ENCODE assay signal across 15 mouse cellular contexts in genomic region chr9:106249550-106249949, GRCm38 (mm10). TPM values are rescaled to one million over a fixed set of nuclear protein-coding genes. Genes with fewer than 3 reads are reported as not detected.
DNase-seq lines count a peak whose midpoint lies in the region; ATAC-seq and TF ChIP-seq lines count a peak whose summit lies in the region.
"Had no signal": no experiment of that assay in that cellular context is flagged by ENCODE, and none has a peak within 500 bp of the region (broad histone marks: within the 10 kb centered on the region; RNA-seq: fewer than 3 reads in every experiment).

No protein-coding gene starts in this region.

- DNase-seq in heart, postnatal 10 days: no peak
- peak; percentile 23 for DNase-seq in MEL (ENCODE audit: low read depth, low spot score)
- DNase-seq in embryonic facial prominence, embryonic 14.5 days (ENCODE audit: low spot score): no peak
- peak; percentile 61 for DNase-seq in lung, postnatal 10 days
- no peak for DNase-seq in gastrocnemius, adult 2 months
- no peak for DNase-seq in embryo, embryonic 10.5 days (ENCODE audit: low spot score)
- DNase-seq: adrenal gland, postnatal 14 days; kidney, postnatal 4 days had no signal

- H3K79me2 ChIP-seq in MEL (ENCODE audit: control insufficient read depth, insufficient read depth, low read length, poor library complexity): peaks cover 7% of the 10 kb centered on the region

- no peaks in the 10 kb centered on the region for H3K27me3 ChIP-seq in heart, embryonic 14.5 days (ENCODE audit: control insufficient read depth, insufficient read depth, low read length)
- no peaks in the 10 kb centered on the region; a peak in 1 of 4 replicates for H3K27me3 ChIP-seq in MEL (ENCODE audit: control insufficient read depth in 1 of 2, insufficient read depth in 2 of 2, low read length in 2 of 2)
- H3K27me3 ChIP-seq in embryonic facial prominence, embryonic 14.5 days (replicated peaks; ENCODE audit: control insufficient read depth, insufficient read depth, low read length): no peaks in the 10 kb centered on the region
- H3K27me3 ChIP-seq: forebrain, embryonic 15.5 days; liver, embryonic 12.5 days; Patski had no signal

- intact Hi-C loops in heart, postnatal 10 days (cut with DNase I): loop anchor here (2.0 kb wide), 1 partner anchor 31 kb away; the partner anchor contains the start of gene Poc1a
- intact Hi-C loops in gastrocnemius, adult 2 months (cut with DNase I): no loop called here

- no peak for TF ChIP-seq RAD21 in MEL (IDR thresholded peaks at IDR 0.05; ENCODE audit: low read depth, low read length)

- no peak; a peak in 1 of 4 replicates for TF ChIP-seq EP300 in MEL (IDR thresholded peaks at IDR 0.05; ENCODE audit: low read depth in 1 of 2, low read length in 2 of 2)

- peaks cover 14% of the 10 kb centered on the region for H3K36me3 ChIP-seq in heart, embryonic 14.5 days (ENCODE audit: control insufficient read depth, insufficient read depth, low read length)
- peaks cover 0 to 3% of the 10 kb centered on the region in 2 experiments; a peak in 3 of 4 replicates for H3K36me3 ChIP-seq in MEL (ENCODE audit: control insufficient read depth in 1 of 2, insufficient read depth in 2 of 2, low read length in 2 of 2)
- H3K36me3 ChIP-seq in embryonic facial prominence, embryonic 14.5 days (ENCODE audit: control insufficient read depth, insufficient read depth, low read length): peaks cover 6% of the 10 kb centered on the region; the same call in 1 of the 2 replicates
- H3K36me3 ChIP-seq: forebrain, embryonic 15.5 days had no signal

- peaks cover 21 to 27% of the 10 kb centered on the region in 2 experiments for H3K4me1 ChIP-seq in heart, embryonic 14.5 days (ENCODE audit: control insufficient read depth in 2 of 2, insufficient read depth in 2 of 2, low read length in 2 of 2)
- peaks cover 0 to 21% of the 10 kb centered on the region in 2 experiments for H3K4me1 ChIP-seq in MEL (ENCODE audit: control insufficient read depth in 1 of 2, insufficient read depth in 2 of 2, low read length in 2 of 2)
- H3K4me1 ChIP-seq in embryonic facial prominence, embryonic 14.5 days (ENCODE audit: control insufficient read depth, insufficient read depth, low read length): peaks cover 18% of the 10 kb centered on the region

- H3K9ac ChIP-seq in heart, embryonic 14.5 days (ENCODE audit: low read length): no peak overlapping the region
- no peak overlapping the region for H3K9ac ChIP-seq in MEL (ENCODE audit: control insufficient read depth, low read depth, low read length, poor library complexity, severe bottlenecking)
- no peak overlapping the region for H3K9ac ChIP-seq in embryonic facial prominence, embryonic 14.5 days (ENCODE audit: low read depth, low read length)
- H3K9ac ChIP-seq: forebrain, embryonic 15.5 days; liver, embryonic 12.5 days had no signal

- peak overlapping the region; percentile 46 to 67; a peak in 3 of 4 replicates for H3K27ac ChIP-seq in heart, embryonic 14.5 days (replicated peaks in 1 of 2; ENCODE audit: control insufficient read depth in 1 of 2, insufficient read depth in 1 of 2, low read depth in 2 of 2, low read length in 2 of 2)
- H3K27ac ChIP-seq in MEL (ENCODE audit: control insufficient read depth, low read depth, low read length): no peak overlapping the region
- H3K27ac ChIP-seq in embryonic facial prominence, embryonic 14.5 days (replicated peaks; ENCODE audit: low read depth, low read length): 0 out of 2 replicates have a peak overlapping the region, but pooled peaks have one; percentile 1
- no peak overlapping the region for H3K27ac ChIP-seq in gastrocnemius, adult 2 months
- H3K27ac ChIP-seq: forebrain, embryonic 15.5 days; liver, embryonic 12.5 days; midbrain, embryonic 10.5 days had no signal

- H3K9me3 ChIP-seq in heart, embryonic 14.5 days (ENCODE audit: control insufficient read depth, low read length): no peaks in the 10 kb centered on the region
- no peaks in the 10 kb centered on the region for H3K9me3 ChIP-seq in MEL (replicated peaks; ENCODE audit: insufficient read depth, low read length)
- no peaks in the 10 kb centered on the region for H3K9me3 ChIP-seq in embryonic facial prominence, embryonic 14.5 days (ENCODE audit: control insufficient read depth, low read length)
- H3K9me3 ChIP-seq: forebrain, embryonic 15.5 days; liver, embryonic 12.5 days; midbrain, embryonic 10.5 days had no signal

- no peak for ATAC-seq in heart, embryonic 14.5 days (ENCODE audit: insufficient number of reproducible peaks, insufficient read depth, low FRiP score, low read depth)
- no peak for ATAC-seq in embryonic facial prominence, embryonic 14.5 days (ENCODE audit: low read depth)
- ATAC-seq: CD4-positive, CD25-positive, alpha-beta regulatory T cell, adult 4 months; forebrain, embryonic 15.5 days; liver, embryonic 12.5 days; Patski had no signal

- no peak for TF ChIP-seq CTCF in MEL (IDR thresholded peaks at IDR 0.05 in 2 of 3, conservative IDR thresholded peaks at IDR 0.05 in 1 of 3; ENCODE audit: control insufficient read depth in 1 of 3, insufficient read depth in 1 of 3, low read depth in 2 of 3, low read length in 3 of 3, poor library complexity in 1 of 3, severe bottlenecking in 1 of 3)
- no peak for TF ChIP-seq CTCF in gastrocnemius, adult 2 months (IDR thresholded peaks at IDR 0.05)

- 79% methylated on average over 11 of the region's 11 CpGs for WGBS in heart, embryonic 14.5 days
- 90% methylated on average over 11 of the region's 11 CpGs for WGBS in embryonic facial prominence, embryonic 14.5 days

- H3K4me2 ChIP-seq in heart, embryonic 14.5 days (ENCODE audit: low read length): no peak overlapping the region
- no peak overlapping the region for H3K4me2 ChIP-seq in embryonic facial prominence, embryonic 14.5 days (ENCODE audit: low read depth, low read length)
- H3K4me2 ChIP-seq: forebrain, embryonic 15.5 days; liver, embryonic 12.5 days had no signal

- no peak overlapping the region for H3K4me3 ChIP-seq in heart, embryonic 14.5 days (ENCODE audit: control insufficient read depth in 1 of 2, insufficient read depth in 1 of 2, low read depth in 1 of 2, low read length in 2 of 2)
- no peak overlapping the region for H3K4me3 ChIP-seq in MEL (ENCODE audit: control insufficient read depth in 1 of 2, insufficient read depth in 1 of 2, low read depth in 2 of 2, low read length in 2 of 2)
- H3K4me3 ChIP-seq in embryonic facial prominence, embryonic 14.5 days (ENCODE audit: low read depth, low read length): no peak overlapping the region
- H3K4me3 ChIP-seq in gastrocnemius, adult 2 months: no peak overlapping the region
- H3K4me3 ChIP-seq: forebrain, embryonic 15.5 days; liver, embryonic 12.5 days; midbrain, embryonic 10.5 days had no signal

- no peak for TF ChIP-seq POLR2A in MEL (IDR thresholded peaks at IDR 0.05; ENCODE audit: control insufficient read depth in 1 of 2, insufficient read depth in 1 of 2, low read depth in 1 of 2, low read length in 2 of 2, poor library complexity in 1 of 2)

TF ChIP-seq in MEL, 35 proteins besides CTCF, POLR2A, EP300 and RAD21 (continues in another document):
- TF ChIP-seq UBTF (IDR thresholded peaks at IDR 0.05; ENCODE audit: borderline replicate concordance, insufficient read depth, low read depth, low read length) (no peak), SIN3A (IDR thresholded peaks at IDR 0.05; ENCODE audit: low read length) (0 out of 2 replicates have a peak, but pooled peaks have one; percentile 33)

RNA-seq across cellular contexts. Expression of gene Alas1, which starts 1.1 kb away (rescaled TPM):
- 162 and 181 TPM in 2 replicates for polyA plus RNA-seq in heart, embryonic 14.5 days (2014; fragmentation: Nextera tagmentation; extraction: Ambion mirVana)
- 100 to 1,000 TPM; 492 to 534 TPM for total RNA-seq in heart, postnatal 10 days (2021)
- total RNA-seq in MEL (2012; rRNA removed): 14.4 and 19.8 TPM in 2 replicates
- polyA plus RNA-seq in MEL (2012; ENCODE audit: insufficient read depth in 1 of 2, insufficient read length in 2 of 2, low read depth in 1 of 2, low replicate concordance in 2 of 2, missing spikeins in 1 of 2): 10 to 100 TPM in 1 of 2 experiments, not detected in 1; 15.3 TPM
- polyA plus RNA-seq in embryonic facial prominence, embryonic 14.5 days (2014; fragmentation: Nextera tagmentation; extraction: Ambion mirVana): 94.8 and 102 TPM in 2 replicates
- total RNA-seq in gastrocnemius, adult 2 months (2021): 100 to 1,000 TPM; 209 to 290 TPM

RNA-seq across cellular contexts. Expression of gene Tlr9, which starts 27.2 kb away (rescaled TPM):
- 0.05 and 0.09 TPM in 2 replicates for polyA plus RNA-seq in heart, embryonic 14.5 days (2014; fragmentation: Nextera tagmentation; extraction: Ambion mirVana)
- total RNA-seq in heart, postnatal 10 days (2021): under 1 TPM; 0.72 to 0.79 TPM
- total RNA-seq in MEL (2012; rRNA removed): not detected in 2 replicates
- polyA plus RNA-seq in MEL (2012; ENCODE audit: insufficient read depth in 1 of 2, insufficient read length in 2 of 2, low read depth in 1 of 2, low replicate concordance in 2 of 2, missing spikeins in 1 of 2): not detected
- 0.05 and 0.07 TPM in 2 replicates for polyA plus RNA-seq in embryonic facial prominence, embryonic 14.5 days (2014; fragmentation: Nextera tagmentation; extraction: Ambion mirVana)
- total RNA-seq in gastrocnemius, adult 2 months (2021): under 1 TPM; 0.17 to 0.23 TPM
- polyA plus RNA-seq: CD4-positive, CD25-positive, alpha-beta regulatory T cell, adult 4 months; embryonic facial prominence, embryonic 11.5 days; forebrain, embryonic 15.5 days; midbrain, embryonic 10.5 days had no signal

RNA-seq across cellular contexts. Expression of gene Poc1a, which starts 31.3 kb away (rescaled TPM):
- polyA plus RNA-seq in heart, embryonic 14.5 days (2014; fragmentation: Nextera tagmentation; extraction: Ambion mirVana): 24.0 and 24.3 TPM in 2 replicates
- total RNA-seq in heart, postnatal 10 days (2021): 1 to 10 TPM; 6.4 to 7.2 TPM
- total RNA-seq in MEL (2012; rRNA removed): 33.8 and 37.6 TPM in 2 replicates
- polyA plus RNA-seq in MEL (2012; ENCODE audit: insufficient read depth in 1 of 2, insufficient read length in 2 of 2, low read depth in 1 of 2, low replicate concordance in 2 of 2, missing spikeins in 1 of 2): 10 to 100 TPM in 1 of 2 experiments, not detected in 1; 41.3 TPM
- 16.6 and 21.5 TPM in 2 replicates for polyA plus RNA-seq in embryonic facial prominence, embryonic 14.5 days (2014; fragmentation: Nextera tagmentation; extraction: Ambion mirVana)
- total RNA-seq in gastrocnemius, adult 2 months (2021): 1 to 10 TPM; 1.4 to 2.1 TPM

RNA-seq across cellular contexts. Expression of gene Twf2, which starts 46.6 kb away (rescaled TPM):
- 45.5 and 48.8 TPM in 2 replicates for polyA plus RNA-seq in heart, embryonic 14.5 days (2014; fragmentation: Nextera tagmentation; extraction: Ambion mirVana)
- 100 to 1,000 TPM; 112 to 132 TPM for total RNA-seq in heart, postnatal 10 days (2021)
- 63.9 and 66.8 TPM in 2 replicates for total RNA-seq in MEL (2012; rRNA removed)
- polyA plus RNA-seq in MEL (2012; ENCODE audit: insufficient read depth in 1 of 2, insufficient read length in 2 of 2, low read depth in 1 of 2, low replicate concordance in 2 of 2, missing spikeins in 1 of 2): 100 to 1,000 TPM in 1 of 2 experiments, not detected in 1; 101 TPM
- 65.1 and 65.4 TPM in 2 replicates for polyA plus RNA-seq in embryonic facial prominence, embryonic 14.5 days (2014; fragmentation: Nextera tagmentation; extraction: Ambion mirVana)
- total RNA-seq in gastrocnemius, adult 2 months (2021): 100 to 1,000 TPM; 127 to 210 TPM

RNA-seq across cellular contexts. Expression of gene Ppm1m, which starts 50.0 kb away (rescaled TPM):
- polyA plus RNA-seq in heart, embryonic 14.5 days (2014; fragmentation: Nextera tagmentation; extraction: Ambion mirVana): 19.1 and 19.4 TPM in 2 replicates
- 10 to 100 TPM; 15.4 to 19.5 TPM for total RNA-seq in heart, postnatal 10 days (2021)
- total RNA-seq in MEL (2012; rRNA removed): 29.4 and 34.2 TPM in 2 replicates
- 10 to 100 TPM in 1 of 2 experiments, not detected in 1; 47.2 TPM for polyA plus RNA-seq in MEL (2012; ENCODE audit: insufficient read depth in 1 of 2, insufficient read length in 2 of 2, low read depth in 1 of 2, low replicate concordance in 2 of 2, missing spikeins in 1 of 2)
- 41.3 and 42.7 TPM in 2 replicates for polyA plus RNA-seq in embryonic facial prominence, embryonic 14.5 days (2014; fragmentation: Nextera tagmentation; extraction: Ambion mirVana)
- total RNA-seq in gastrocnemius, adult 2 months (2021): 1 to 10 TPM; 2.1 to 5.2 TPM

Comparison
In these comparisons a context has a peak if more than half of its experiments do, and no peak if none do; other contexts are left out.
1. H3K27ac ChIP-seq: peak in heart, embryonic 14.5 days (2 of 2) and embryonic facial prominence, embryonic 14.5 days (single experiment); none in MEL (single experiment) and gastrocnemius, adult 2 months (single experiment).
2. DNase-seq: peak in MEL (single experiment) and lung, postnatal 10 days (single experiment); none in heart, postnatal 10 days (0 of 2), embryonic facial prominence, embryonic 14.5 days (single experiment), gastrocnemius, adult 2 months (single experiment) and embryo, embryonic 10.5 days (single experiment).
3. RNA of gene Alas1, which starts 1.1 kb away (total RNA-seq): 492 to 534 TPM in heart, postnatal 10 days and 209 to 290 TPM in gastrocnemius, adult 2 months; 14.4 to 19.8 TPM in MEL; every median in the first group is over 10 times any median in the second.